Mouse (Mus musculus) kidney, embryonic 15.5 days (tissue): Measurements from ENCODE around the gene Nup107. TPM values are rescaled to one million over a fixed set of nuclear protein-coding genes. Genes with fewer than 3 reads are reported as not detected.

Experiments used
- ATAC-seq: fragments of 200-750 bp; cut with Nextera tagmentation; replicated peaks from 2 replicates; pipeline ENCODE4 v1.8.0; 2017; ENCODE audit warnings: moderate TSS enrichment; ENCODE audit not compliant: low FRiP score
- H3K27ac ChIP-seq: fragments of 300-500 bp; sonication (generic); 2 replicates; pipeline ENCODE4 v1.5.1; 2015; ENCODE audit warnings: mild to moderate bottlenecking, inconsistent platforms
- H3K27me3 ChIP-seq: fragments of 300-500 bp; sonication (generic); 2 replicates; pipeline ENCODE4 v1.6.1; 2015; ENCODE audit warnings: inconsistent platforms
- H3K36me3 ChIP-seq: fragments of 300-500 bp; sonication (generic); 2 replicates; pipeline ENCODE4 v1.6.1; 2015; ENCODE audit warnings: inconsistent platforms
- H3K4me1 ChIP-seq: fragments of 300-500 bp; sonication (generic); 2 replicates; pipeline ENCODE4 v1.6.1; 2015; ENCODE audit warnings: inconsistent platforms
- H3K4me2 ChIP-seq: fragments of 300-500 bp; sonication (generic); 2 replicates; pipeline ENCODE4 v1.6.1; 2015; ENCODE audit warnings: moderate library complexity, mild to moderate bottlenecking, inconsistent platforms
- H3K4me3 ChIP-seq: fragments of 300-500 bp; sonication (generic); replicated peaks from 2 replicates; pipeline ENCODE4 v1.5.1; 2015; ENCODE audit warnings: mild to moderate bottlenecking, inconsistent platforms
- H3K9ac ChIP-seq: fragments of 300-500 bp; sonication (generic); 2 replicates; pipeline ENCODE4 v1.6.1; 2015; ENCODE audit warnings: mild to moderate bottlenecking, inconsistent platforms
- H3K9me3 ChIP-seq: fragments of 300-500 bp; sonication (generic); replicated peaks from 2 replicates; pipeline ENCODE4 v1.6.1; 2016; ENCODE audit warnings: inconsistent platforms
- WGBS: fragments of 180-500 bp; shearing (Covaris S2); methylation state at CpG from one replicate; pipeline ENCODE4 v1.1.7; 2015; ENCODE audit warnings: mixed read lengths; 5-methylcytosine and 5-hydroxymethylcytosine counted together
- polyA plus RNA-seq: library from polyadenylated mRNA; unstranded; fragments of >200 nt; fragmentation: Nextera tagmentation; extraction: Ambion mirVana; gene quantifications from 2 replicates; pipeline ENCODE4 v1.2.1, GENCODE M21; 2015

Gene Nup107
- polyA plus RNA-seq, 1 experiment from 2014 or later: 65.3 TPM

DNA sequence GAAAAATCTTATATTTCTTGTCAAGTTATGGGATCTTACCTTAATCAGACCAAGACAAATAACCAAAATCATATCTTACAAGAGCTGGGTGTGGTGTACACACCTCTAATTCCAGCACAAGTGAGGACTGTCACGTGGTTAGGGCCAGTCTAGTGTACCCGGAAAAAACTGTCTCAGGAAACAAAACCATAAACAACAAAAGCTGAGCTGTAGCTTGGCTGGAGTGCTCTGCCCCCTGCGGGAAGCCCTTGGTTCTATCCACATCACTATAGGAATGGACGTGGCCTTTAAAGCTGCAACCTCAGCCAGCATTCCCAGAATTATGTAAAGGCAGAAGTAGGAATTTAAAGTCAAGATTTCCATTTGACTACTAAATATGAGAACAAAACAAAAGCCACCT, 31.6 kb upstream of the Nup107 start:
- Histone ChIP-seq H3K9ac (no peak overlapping the region), H3K27ac (no peak overlapping the region), H3K36me3 (peaks cover 48% of the 10 kb centered on the region), H3K4me1 (peaks cover 26% of the 10 kb centered on the region), H3K27me3 (no peaks in the 10 kb centered on the region), H3K4me3 (no peak overlapping the region), H3K4me2 (no peak overlapping the region), H3K9me3 (no peaks in the 10 kb centered on the region)
- no peak for ATAC-seq
- 73% methylated on average over 4 of the region's 4 CpGs for WGBS

DNA sequence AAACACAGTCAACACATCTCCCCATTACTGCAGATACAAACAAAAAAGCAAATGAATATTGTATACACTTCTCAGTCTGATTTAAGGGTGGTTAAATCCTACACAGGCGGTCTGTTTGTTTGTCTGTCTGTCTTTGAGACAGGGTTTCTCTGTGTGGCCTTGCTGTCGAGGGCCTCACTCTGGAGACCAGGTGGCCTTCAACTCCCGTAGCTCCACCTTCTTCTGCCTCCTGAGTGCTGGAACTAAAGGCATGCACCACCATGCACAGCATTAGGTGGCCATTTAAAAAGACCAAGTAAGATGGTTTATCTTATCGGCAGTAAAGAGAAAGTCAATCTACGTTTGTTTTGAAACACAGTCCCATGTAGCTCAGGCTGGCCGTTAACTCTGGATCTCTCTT, 30.8 kb upstream of the Nup107 start:
- 85% methylated on average over 6 of the region's 6 CpGs for WGBS
- H3K36me3 ChIP-seq: peaks cover 56% of the 10 kb centered on the region

DNA sequence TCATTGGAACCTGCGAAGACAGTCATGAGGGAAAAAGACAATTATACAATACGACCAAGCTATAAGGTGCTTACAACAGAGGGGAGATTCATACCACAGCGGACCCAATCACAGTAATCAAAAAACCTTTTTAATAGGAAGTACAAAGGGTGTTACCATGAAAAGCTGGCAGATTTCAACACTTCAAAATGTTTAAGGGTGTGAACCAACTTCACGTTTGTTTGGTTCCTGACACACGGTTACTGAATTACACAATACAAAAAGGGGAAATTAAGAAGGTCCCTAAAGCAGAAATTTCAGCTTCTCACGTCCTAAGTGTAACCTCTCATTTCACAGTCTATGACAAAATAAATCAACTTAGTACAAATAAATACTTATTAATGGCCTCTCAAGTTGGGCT, 26.1 kb upstream of the Nup107 start:
- H3K4me3 ChIP-seq: no peak overlapping the region
- no peak overlapping the region for H3K27ac ChIP-seq
- no peak overlapping the region for H3K9ac ChIP-seq
- H3K4me2 ChIP-seq: no peak overlapping the region
- 82% methylated on average over 6 of the region's 6 CpGs for WGBS
- H3K36me3 ChIP-seq: peaks cover 89% of the 10 kb centered on the region
- ATAC-seq: no peak
- no peaks in the 10 kb centered on the region for H3K4me1 ChIP-seq
- H3K9me3 ChIP-seq: no peaks in the 10 kb centered on the region
- H3K27me3 ChIP-seq: no peaks in the 10 kb centered on the region

More for the DNA sequence above, 30.8 kb upstream of the Nup107 start:
- ATAC-seq: no peak
- no peaks in the 10 kb centered on the region for H3K9me3 ChIP-seq
- no peaks in the 10 kb centered on the region for H3K27me3 ChIP-seq
- no peak overlapping the region for H3K27ac ChIP-seq
- no peak overlapping the region for H3K9ac ChIP-seq
- H3K4me2 ChIP-seq: no peak overlapping the region
- no peak overlapping the region for H3K4me3 ChIP-seq
- H3K4me1 ChIP-seq: peaks cover 17% of the 10 kb centered on the region

DNA sequence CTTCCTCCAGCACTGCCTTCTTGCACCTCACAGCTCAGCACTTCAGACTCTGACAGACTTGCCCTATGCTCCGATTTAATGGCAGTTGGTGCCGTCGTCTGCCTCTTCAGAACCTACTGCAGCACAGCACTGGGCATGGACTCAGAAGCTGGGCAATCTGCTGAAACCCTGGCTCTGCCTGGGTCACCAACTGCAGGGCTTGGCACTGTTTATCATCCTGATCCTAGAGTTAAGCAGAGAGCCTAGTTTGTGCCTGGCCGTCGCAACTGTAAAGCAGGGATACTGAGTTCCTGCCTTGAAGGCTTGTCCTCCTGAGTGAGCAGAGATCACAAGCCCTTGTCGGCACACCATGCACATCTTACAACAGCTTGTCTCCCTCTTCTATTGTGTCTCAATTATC, 24.2 kb upstream of the Nup107 start:
- Histone ChIP-seq H3K36me3 (peaks cover 89% of the 10 kb centered on the region), H3K4me2 (no peak overlapping the region), H3K27ac (no peak overlapping the region), H3K9ac (no peak overlapping the region), H3K9me3 (no peaks in the 10 kb centered on the region), H3K4me3 (no peak overlapping the region), H3K27me3 (no peaks in the 10 kb centered on the region), H3K4me1 (no peaks in the 10 kb centered on the region)
- ATAC-seq: no peak
- WGBS: 95% methylated on average over 6 of the region's 6 CpGs

DNA sequence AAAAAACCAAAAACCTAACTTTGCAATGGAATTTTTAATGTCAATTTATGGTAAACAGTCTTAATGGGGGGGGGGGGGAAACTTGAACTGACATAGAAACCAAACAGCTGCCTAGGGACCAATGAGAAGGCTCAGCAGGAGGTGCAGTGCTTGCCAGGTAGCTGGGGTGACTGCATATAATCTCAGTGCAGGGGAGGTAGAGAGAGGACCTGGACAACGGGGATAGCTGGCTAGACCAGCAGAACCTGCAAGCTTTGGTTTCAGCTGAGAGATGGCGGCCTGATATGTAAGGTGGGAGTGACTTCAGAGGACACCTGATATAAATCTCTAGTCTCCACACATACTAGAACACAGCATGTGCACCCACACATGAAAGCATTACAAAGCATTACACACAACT, 20.0 kb upstream of the Nup107 start:
- H3K27me3 ChIP-seq: no peaks in the 10 kb centered on the region
- no peak overlapping the region for H3K4me2 ChIP-seq
- no peak overlapping the region for H3K9ac ChIP-seq
- 92% methylated on average over 2 of the region's 2 CpGs for WGBS
- no peaks in the 10 kb centered on the region for H3K4me1 ChIP-seq
- H3K9me3 ChIP-seq: no peaks in the 10 kb centered on the region
- H3K27ac ChIP-seq: no peak overlapping the region
- H3K4me3 ChIP-seq: no peak overlapping the region
- no peak for ATAC-seq
- H3K36me3 ChIP-seq: peaks cover 60% of the 10 kb centered on the region

DNA sequence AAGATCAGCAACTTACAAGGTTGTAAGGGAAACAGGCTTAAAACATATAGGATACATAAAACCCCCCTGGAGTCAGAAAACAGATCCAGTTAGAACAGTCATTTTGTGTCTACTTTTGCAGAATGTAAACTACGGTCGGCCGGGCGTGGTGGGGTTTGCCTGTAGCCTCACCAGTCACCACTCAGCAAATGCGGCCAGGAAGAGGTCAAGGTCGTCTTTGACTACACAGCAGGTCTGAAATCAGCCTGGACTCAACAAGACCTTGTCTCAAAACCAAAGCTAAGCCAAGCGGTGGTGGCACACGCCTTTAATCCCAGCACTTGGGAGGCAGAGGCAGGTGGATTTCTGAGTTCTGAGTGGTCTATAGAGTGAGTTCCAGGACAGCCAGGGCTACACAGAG, 19.1 kb upstream of the Nup107 start:
- H3K27me3 ChIP-seq: no peaks in the 10 kb centered on the region
- H3K4me1 ChIP-seq: no peaks in the 10 kb centered on the region
- H3K27ac ChIP-seq: no peak overlapping the region
- H3K4me2 ChIP-seq: no peak overlapping the region
- H3K9me3 ChIP-seq: no peaks in the 10 kb centered on the region
- H3K9ac ChIP-seq: no peak overlapping the region
- ATAC-seq: no peak
- no peak overlapping the region for H3K4me3 ChIP-seq
- peaks cover 51% of the 10 kb centered on the region for H3K36me3 ChIP-seq
- WGBS: 90% methylated on average over 8 of the region's 8 CpGs

DNA sequence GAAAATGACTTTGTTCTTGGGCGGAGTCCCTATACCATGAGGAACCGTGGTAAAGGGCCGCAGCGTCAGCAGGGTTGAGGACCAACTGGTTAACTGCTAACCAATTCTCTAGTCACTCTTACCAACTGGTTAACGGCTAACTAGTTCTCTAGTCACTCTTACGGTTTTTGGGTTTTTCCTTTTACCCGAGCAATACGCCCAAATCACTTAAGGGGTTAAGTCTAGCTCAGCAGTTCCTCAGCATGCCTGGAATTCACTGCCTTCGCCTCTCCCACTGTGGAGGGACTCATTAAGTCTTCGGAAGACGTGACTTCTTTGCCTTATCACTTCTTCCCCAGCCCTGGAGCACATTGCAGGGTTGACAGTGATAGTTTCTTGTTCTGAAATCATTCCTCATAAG, 18.0 kb upstream of the Nup107 start:
- Histone ChIP-seq H3K27ac (no peak overlapping the region), H3K4me3 (no peak overlapping the region), H3K9ac (no peak overlapping the region), H3K9me3 (no peaks in the 10 kb centered on the region), H3K27me3 (no peaks in the 10 kb centered on the region), H3K36me3 (peaks cover 40% of the 10 kb centered on the region), H3K4me2 (no peak overlapping the region), H3K4me1 (no peaks in the 10 kb centered on the region)
- WGBS: 79% methylated on average over 11 of the region's 11 CpGs
- no peak for ATAC-seq

DNA sequence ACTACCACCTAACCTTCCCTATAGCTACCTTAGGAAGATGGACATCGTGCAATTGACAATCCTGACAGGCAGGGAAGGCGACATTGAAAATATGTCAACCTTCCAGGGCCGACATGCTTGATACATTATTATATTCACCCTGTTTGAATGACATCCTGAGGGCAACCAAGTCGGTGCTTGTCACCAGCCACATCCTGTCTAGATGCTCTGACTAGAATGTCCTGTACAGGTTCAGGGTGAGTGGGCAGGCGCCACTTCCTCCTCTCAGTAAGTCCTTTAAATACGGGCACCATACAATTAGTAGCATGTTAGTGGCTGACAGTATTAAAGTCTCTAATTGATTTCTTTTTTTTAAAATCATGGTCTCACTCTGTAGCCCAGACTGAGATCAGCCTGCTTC, 15.6 kb upstream of the Nup107 start:
- WGBS: 75% methylated on average over 6 of the region's 6 CpGs
- Histone ChIP-seq H3K4me1 (no peaks in the 10 kb centered on the region), H3K9ac (no peak overlapping the region), H3K4me2 (no peak overlapping the region), H3K27me3 (no peaks in the 10 kb centered on the region), H3K9me3 (no peaks in the 10 kb centered on the region), H3K4me3 (no peak overlapping the region), H3K27ac (no peak overlapping the region), H3K36me3 (peaks cover 24% of the 10 kb centered on the region)
- ATAC-seq: no peak

DNA sequence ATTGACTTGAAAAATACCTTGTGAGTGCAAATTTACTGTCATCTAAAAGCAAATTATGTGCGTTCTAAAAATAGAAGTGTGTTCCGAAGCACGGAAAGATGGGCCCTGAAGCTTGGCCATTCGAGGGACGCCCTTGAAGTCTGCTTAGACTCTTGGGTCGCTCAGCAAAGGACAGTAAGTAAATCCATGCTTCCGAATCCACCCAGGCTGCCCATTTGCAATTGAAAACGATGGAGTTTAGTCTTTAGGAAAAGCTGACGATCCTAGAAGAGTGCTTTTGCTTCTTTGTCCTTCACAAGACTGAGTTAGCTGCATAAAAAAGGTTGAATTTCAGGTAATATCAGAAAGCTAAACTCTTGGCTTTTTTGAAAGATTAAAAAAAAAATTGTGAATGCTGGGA, 13.4 kb upstream of the Nup107 start:
- Histone ChIP-seq H3K4me3 (no peak overlapping the region), H3K9me3 (no peaks in the 10 kb centered on the region), H3K27ac (no peak overlapping the region), H3K4me1 (no peaks in the 10 kb centered on the region), H3K4me2 (no peak overlapping the region), H3K36me3 (peaks cover 6% of the 10 kb centered on the region; the same call in 1 of the 2 replicates), H3K27me3 (no peaks in the 10 kb centered on the region), H3K9ac (no peak overlapping the region)
- no peak for ATAC-seq
- WGBS: 62% methylated on average over 9 of the region's 9 CpGs

DNA sequence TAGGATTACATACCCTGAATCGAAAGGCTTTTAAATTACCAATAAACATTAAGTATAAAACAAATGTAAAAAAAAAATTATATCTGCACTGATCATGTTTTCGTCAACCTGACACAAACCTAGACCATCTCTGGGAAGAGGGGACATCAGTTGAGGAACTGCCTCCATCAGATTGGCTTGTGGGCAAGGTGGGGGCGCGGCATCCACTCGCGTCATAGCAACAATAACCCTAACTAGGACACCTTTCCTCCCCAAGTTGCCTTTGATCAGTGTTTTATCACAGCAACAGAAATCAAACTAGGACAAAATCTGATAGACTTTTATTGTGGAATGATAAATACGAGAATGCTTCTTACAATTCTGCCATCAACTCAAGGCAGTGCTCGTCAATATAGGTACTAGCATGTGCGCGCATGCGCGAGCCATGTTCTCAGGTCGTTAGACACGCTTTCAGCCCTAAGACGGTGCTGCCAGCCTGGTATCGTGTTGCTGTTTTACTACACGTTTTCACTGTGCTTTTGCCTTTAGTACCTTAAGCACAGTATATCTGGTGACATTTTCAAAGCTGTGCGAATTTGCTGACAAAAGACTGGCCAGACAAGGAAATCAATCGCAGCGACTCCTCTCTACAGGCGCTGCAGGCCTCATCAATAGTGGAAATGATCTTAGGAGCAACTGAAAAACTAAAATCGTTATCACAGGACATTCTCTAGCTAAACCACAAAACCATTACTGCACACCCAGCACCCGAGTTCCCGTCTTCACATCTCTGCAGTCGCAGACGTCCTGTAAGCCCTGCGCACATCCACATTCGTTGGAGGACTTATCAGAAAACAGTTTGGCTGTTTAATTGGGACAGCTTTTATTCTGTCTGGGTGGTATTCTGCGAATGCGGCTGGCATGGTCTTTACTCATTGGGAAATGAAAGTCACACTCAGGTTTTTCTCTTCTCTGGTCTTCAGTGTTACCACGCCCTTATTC, 11.7 kb upstream of the Nup107 start:
- Histone ChIP-seq H3K4me3 (no peak overlapping the region), H3K9me3 (no peaks in the 10 kb centered on the region), H3K4me1 (no peaks in the 10 kb centered on the region), H3K27ac (no peak overlapping the region), H3K9ac (no peak overlapping the region), H3K36me3 (no peaks in the 10 kb centered on the region), H3K27me3 (no peaks in the 10 kb centered on the region), H3K4me2 (no peak overlapping the region)
- ATAC-seq: no peak
- 80% methylated on average over 31 of the region's 31 CpGs for WGBS

DNA sequence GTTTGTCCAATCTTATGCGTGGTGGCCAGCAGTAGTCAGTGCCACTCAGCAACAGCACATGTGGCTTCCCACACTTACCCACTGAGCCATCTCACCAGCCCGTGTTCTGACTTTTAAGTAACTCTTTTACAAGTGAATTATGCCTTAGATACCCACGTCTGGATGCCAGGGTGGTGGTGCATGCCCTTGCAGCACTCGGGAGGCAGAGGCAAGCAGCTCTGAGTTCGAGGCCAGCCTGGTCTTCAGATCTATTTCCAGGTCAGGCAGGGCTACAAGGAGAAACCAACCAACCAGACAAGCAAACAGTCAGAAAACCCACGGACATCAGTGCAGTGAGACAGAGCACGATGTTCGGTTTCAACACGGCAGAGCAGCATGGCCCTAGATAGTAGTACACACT, 9.4 kb upstream of the Nup107 start:
- 92% methylated on average over 9 of the region's 9 CpGs for WGBS
- no peak for ATAC-seq
- no peaks in the 10 kb centered on the region for H3K9me3 ChIP-seq
- H3K27me3 ChIP-seq: no peaks in the 10 kb centered on the region
- H3K4me3 ChIP-seq: no peak overlapping the region
- H3K36me3 ChIP-seq: no peaks in the 10 kb centered on the region
- no peaks in the 10 kb centered on the region for H3K4me1 ChIP-seq
- no peak overlapping the region for H3K27ac ChIP-seq
- H3K9ac ChIP-seq: no peak overlapping the region
- H3K4me2 ChIP-seq: no peak overlapping the region

DNA sequence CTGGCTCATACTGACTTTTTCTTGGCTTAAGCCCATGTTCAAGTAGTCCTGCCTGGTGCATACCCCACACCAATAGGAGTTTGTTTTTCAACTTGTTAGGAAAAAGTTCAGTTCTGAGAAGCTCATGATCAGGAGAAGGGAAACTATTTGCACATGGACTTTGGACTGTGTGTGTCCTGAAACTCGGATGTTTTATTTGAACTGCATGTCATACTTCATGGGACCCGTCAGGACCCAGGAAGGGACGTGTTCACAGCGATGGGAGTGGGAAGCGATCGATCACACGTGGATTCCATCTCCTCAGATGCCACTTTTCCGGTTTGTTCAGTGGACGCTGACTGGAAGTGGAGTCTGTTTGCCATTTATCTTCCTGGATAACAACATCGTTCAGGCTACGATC, 7.3 kb upstream of the Nup107 start:
- H3K4me2 ChIP-seq: no peak overlapping the region
- no peaks in the 10 kb centered on the region for H3K27me3 ChIP-seq
- no peak overlapping the region for H3K4me3 ChIP-seq
- H3K4me1 ChIP-seq: no peaks in the 10 kb centered on the region
- no peaks in the 10 kb centered on the region for H3K36me3 ChIP-seq
- no peak for ATAC-seq
- no peak overlapping the region for H3K27ac ChIP-seq
- 0 out of 2 replicates have a peak, but pooled peaks cover 2% of the 10 kb centered on the region for H3K9me3 ChIP-seq
- no peak overlapping the region for H3K9ac ChIP-seq
- WGBS: 84% methylated on average over 11 of the region's 11 CpGs
